Mouse (Mus musculus) forebrain, embryonic 16.5 days (tissue): ENCODE results near the gene Lat. TPM values are rescaled to one million over a fixed set of nuclear protein-coding genes. Genes with fewer than 3 reads are reported as not detected.
"Not testable (repeated sequence)": the region's sequence is repeated elsewhere in the genome, so short reads cannot be mapped to it uniquely, and the experiment has no call there.

Experiments
- ATAC-seq: fragments of 200-750 bp; cut with Nextera tagmentation; 2 replicates; pipeline ENCODE4 v1.8.0; 2017; ENCODE audit warnings: mild to moderate bottlenecking, moderate library complexity
- H3K27ac ChIP-seq: fragments of 300-500 bp; sonication (generic); 2 replicates; pipeline ENCODE4 v1.5.1; 2014; ENCODE audit warnings: low read length, control low read depth
- H3K27me3 ChIP-seq: fragments of 300-500 bp; sonication (generic); replicated peaks from 2 replicates; pipeline ENCODE4 v1.6.1; 2014; ENCODE audit warnings: low read length; ENCODE audit not compliant: control insufficient read depth, insufficient read depth
- H3K36me3 ChIP-seq: fragments of 300-500 bp; sonication (generic); 2 replicates; pipeline ENCODE4 v1.6.1; 2014; ENCODE audit not compliant: control insufficient read depth, insufficient read depth
- H3K4me1 ChIP-seq: fragments of 300-500 bp; sonication (generic); replicated peaks from 2 replicates; pipeline ENCODE4 v1.6.1; 2014; ENCODE audit warnings: low read length; ENCODE audit not compliant: control insufficient read depth, insufficient read depth
- H3K4me2 ChIP-seq: fragments of 300-500 bp; sonication (generic); 2 replicates; pipeline ENCODE4 v1.6.1; 2014; ENCODE audit warnings: mild to moderate bottlenecking, low read length, control low read depth
- H3K4me3 ChIP-seq: fragments of 300-500 bp; sonication (generic); replicated peaks from 2 replicates; pipeline ENCODE4 v1.5.1; 2014; ENCODE audit warnings: mild to moderate bottlenecking, low read length, control low read depth
- H3K9ac ChIP-seq: fragments of 300-500 bp; sonication (generic); replicated peaks from 2 replicates; pipeline ENCODE4 v1.6.1; 2014; ENCODE audit warnings: low read depth, low read length, control low read depth
- H3K9me3 ChIP-seq: fragments of 300-500 bp; sonication (generic); 2 replicates; pipeline ENCODE4 v1.6.1; 2016; ENCODE audit warnings: low read length; ENCODE audit not compliant: control insufficient read depth
- WGBS: fragments of 180-500 bp; shearing (Covaris S2); extraction: QIAGEN DNeasy Blood & Tissue Kit; methylation state at CpG from one replicate; pipeline ENCODE4 v1.1.7; 2014; 5-methylcytosine and 5-hydroxymethylcytosine counted together
- polyA plus RNA-seq: library from polyadenylated mRNA; unstranded; fragments of >200 nt; fragmentation: Nextera tagmentation; extraction: Ambion mirVana; gene quantifications from 2 replicates; pipeline ENCODE4 v1.2.1, GENCODE M21; 2015

Lat gene
- polyA plus RNA-seq, 1 experiment from 2014 or later: 0.98 TPM

- Histone ChIP-seq H3K27me3 (no peaks in the 10 kb centered on the region), H3K27ac (no peak overlapping the region)
- no peak for ATAC-seq
These were observed 28.5 kb upstream of the Lat start for GRCm38 (mm10) chr7:126397822-126398221.

GRCm38 (mm10) chr7:126397221-126397620 is 27.9 kb upstream of the Lat start:
- Histone ChIP-seq H3K9me3 (no peaks in the 10 kb centered on the region), H3K4me3 (no peak overlapping the region), H3K9ac (peak overlapping the region; percentile 27; the same call in 1 of the 2 replicates), H3K36me3 (no peaks in the 10 kb centered on the region), H3K27me3 (no peaks in the 10 kb centered on the region), H3K4me2 (peak overlapping the region; percentile 42), H3K27ac (no peak overlapping the region; the same call in 1 of the 2 replicates), H3K4me1 (peaks cover 10% of the 10 kb centered on the region)
- ATAC-seq: no peak
- WGBS: 52% methylated on average over 6 of the region's 6 CpGs

More at GRCm38 (mm10) chr7:126397822-126398221, 28.5 kb upstream of the Lat start:
- Histone ChIP-seq H3K9me3 (no peaks in the 10 kb centered on the region), H3K4me2 (no peak overlapping the region), H3K4me1 (peaks cover 10% of the 10 kb centered on the region), H3K4me3 (no peak overlapping the region), H3K9ac (no peak overlapping the region), H3K36me3 (no peaks in the 10 kb centered on the region)
- WGBS: 97% methylated on average over 4 of the region's 4 CpGs

- no peaks in the 10 kb centered on the region for H3K9me3 ChIP-seq
- WGBS: under 1% methylated on average over 59 of the region's 59 CpGs
- H3K27me3 ChIP-seq: no peaks in the 10 kb centered on the region
- H3K4me3 ChIP-seq: peak within 1 kb of the TSS; percentile 91
- ATAC-seq: peak; percentile 100
- H3K27ac ChIP-seq: peak within 1 kb of the TSS; percentile 21
- peaks cover 10% of the 10 kb centered on the region for H3K4me1 ChIP-seq
- peak within 1 kb of the TSS; percentile 79 for H3K9ac ChIP-seq
- H3K36me3 ChIP-seq: no peaks in the 10 kb centered on the region
- peak within 1 kb of the TSS; percentile 68 for H3K4me2 ChIP-seq
These were observed 27.1 kb upstream of the Lat start, which contains the start of gene Nfatc2ip for GRCm38 (mm10) chr7:126396298-126397119. TSS of gene Nfatc2ip (minus strand) at chr7:126396737.

- not testable (repeated sequence) for H3K27me3 ChIP-seq, H3K4me1 ChIP-seq, ATAC-seq, H3K36me3 ChIP-seq, H3K9me3 ChIP-seq, H3K9ac ChIP-seq, H3K4me2 ChIP-seq, H3K27ac ChIP-seq, H3K4me3 ChIP-seq
- 92% methylated on average over 7 of the region's 7 CpGs for WGBS
These were observed 22.9 kb upstream of the Lat start for GRCm38 (mm10) chr7:126392086-126392884.

GRCm38 (mm10) chr7:126388185-126388584 is 18.8 kb upstream of the Lat start:
- 100% methylated on average over 1 of the region's 1 CpGs for WGBS

GRCm38 (mm10) chr7:126383565-126383964 is 14.2 kb upstream of the Lat start:
- WGBS: 92% methylated on average over 5 of the region's 5 CpGs
- H3K36me3 ChIP-seq: 0 out of 2 replicates have a peak, but pooled peaks cover 2% of the 10 kb centered on the region
- no peaks in the 10 kb centered on the region for H3K27me3 ChIP-seq
- no peak overlapping the region for H3K4me2 ChIP-seq
- no peaks in the 10 kb centered on the region for H3K4me1 ChIP-seq
- ATAC-seq: no peak
- no peak overlapping the region for H3K9ac ChIP-seq
- H3K4me3 ChIP-seq: no peak overlapping the region
- H3K9me3 ChIP-seq: no peaks in the 10 kb centered on the region
- H3K27ac ChIP-seq: no peak overlapping the region

More at GRCm38 (mm10) chr7:126388185-126388584, 18.8 kb upstream of the Lat start:
- peaks cover 7% of the 10 kb centered on the region; the same call in 1 of the 2 replicates for H3K36me3 ChIP-seq
- H3K4me1 ChIP-seq: no peaks in the 10 kb centered on the region
- no peak for ATAC-seq
- H3K27ac ChIP-seq: no peak overlapping the region
- H3K27me3 ChIP-seq: no peaks in the 10 kb centered on the region
- H3K9ac ChIP-seq: no peak overlapping the region
- no peak overlapping the region for H3K4me2 ChIP-seq
- no peaks in the 10 kb centered on the region for H3K9me3 ChIP-seq
- H3K4me3 ChIP-seq: no peak overlapping the region

- H3K4me3 ChIP-seq: peak within 1 kb of the TSS; percentile 53
- H3K9ac ChIP-seq: peak within 1 kb of the TSS; percentile 59
- no peaks in the 10 kb centered on the region for H3K9me3 ChIP-seq
- H3K27me3 ChIP-seq: no peaks in the 10 kb centered on the region
- peaks cover 25% of the 10 kb centered on the region for H3K4me1 ChIP-seq
- ATAC-seq: peak; percentile 98
- under 1% methylated on average over 33 of the region's 33 CpGs for WGBS
- H3K36me3 ChIP-seq: peaks cover 4% of the 10 kb centered on the region
- H3K4me2 ChIP-seq: peak within 1 kb of the TSS; percentile 64
- H3K27ac ChIP-seq: peak within 1 kb of the TSS; percentile 89
These were observed 8.1 kb upstream of the Lat start, which contains the start of gene Spns1 for GRCm38 (mm10) chr7:126377278-126378158. TSS of gene Spns1 (minus strand) at chr7:126377450.

GRCm38 (mm10) chr7:126376903-126377277 is 7.5 kb upstream of the Lat start:
- no peaks in the 10 kb centered on the region for H3K27me3 ChIP-seq
- peak overlapping the region; percentile 53 for H3K4me3 ChIP-seq
- peaks cover 25% of the 10 kb centered on the region for H3K4me1 ChIP-seq
- H3K9ac ChIP-seq: peak overlapping the region; percentile 59
- no peak overlapping the region for H3K27ac ChIP-seq
- H3K4me2 ChIP-seq: peak overlapping the region; percentile 64
- ATAC-seq: peak; percentile 76
- 1% methylated on average over 27 of the region's 27 CpGs for WGBS
- no peaks in the 10 kb centered on the region for H3K9me3 ChIP-seq
- peaks cover 5% of the 10 kb centered on the region for H3K36me3 ChIP-seq
